ENCODE assay signal across 10 mouse cellular contexts in the genomic region with DNA sequence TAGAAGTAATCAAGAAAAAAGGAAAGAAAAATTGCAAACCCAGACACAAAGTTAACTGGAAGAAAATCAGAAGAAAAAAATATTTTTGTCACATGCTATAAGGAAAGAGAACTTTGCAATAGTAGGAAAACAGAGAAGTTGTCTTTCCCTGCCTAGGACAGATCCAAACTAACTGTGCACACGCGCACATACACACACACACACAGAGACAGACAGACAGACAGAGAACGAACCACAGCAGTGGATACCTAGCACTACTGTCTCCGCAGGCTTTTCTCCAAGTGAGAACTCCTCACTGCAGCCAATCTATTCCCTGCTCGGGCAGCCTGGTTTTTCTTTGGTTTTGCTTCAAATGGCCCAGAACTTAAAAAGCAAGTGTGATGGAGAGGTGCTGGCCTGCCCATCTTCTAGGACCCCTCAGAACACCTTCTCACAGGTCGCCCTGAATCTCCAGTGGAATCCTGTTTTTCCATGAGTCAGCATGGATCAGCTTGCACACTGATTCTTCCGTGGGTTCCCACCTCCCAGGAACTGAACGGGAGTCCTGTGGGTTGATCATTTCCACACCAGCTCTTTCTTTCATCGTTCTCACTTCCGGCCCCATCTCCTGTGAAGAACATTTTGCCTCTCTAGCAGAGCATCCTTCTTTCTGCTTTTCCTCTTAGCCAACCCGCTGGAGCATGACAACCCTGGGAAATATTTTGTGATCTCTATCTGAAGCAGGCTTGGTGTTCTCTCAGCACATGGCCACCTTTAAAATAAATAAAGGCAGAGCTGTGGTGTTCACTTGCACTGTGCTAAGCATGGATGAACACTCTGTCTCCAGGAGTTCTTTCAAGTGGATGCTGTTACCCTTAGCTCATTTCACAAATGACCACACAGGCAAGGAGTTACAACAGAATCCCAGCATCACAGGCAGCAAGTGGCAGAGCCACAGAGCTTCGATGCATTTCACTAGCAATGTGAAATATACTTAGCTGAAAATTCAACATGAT.
DNase-seq lines count a peak whose midpoint lies in the region; ATAC-seq lines count a peak whose summit lies in the region.
"Had no signal": no experiment of that assay in that cellular context is flagged by ENCODE, and none has a peak within 500 bp of the region (broad histone marks: within the 10 kb centered on the region; RNA-seq: fewer than 3 reads in every experiment).

No protein-coding gene starts in this region.

- intact Hi-C loops in heart, postnatal 14 days (cut with DNase I) = no loop called here

- ATAC-seq in lung, embryonic 15.5 days (ENCODE audit: borderline replicate concordance, extremely low read depth, low FRiP score, low TSS enrichment) = no peak
- no peak for ATAC-seq in heart, embryonic 16.5 days (replicated peaks; ENCODE audit: extremely low read depth, insufficient read depth, low FRiP score)
- ATAC-seq in megakaryocyte progenitor cell, adult 5-6 weeks (replicated peaks; ENCODE audit: poor library complexity) = peak; percentile 56

- peak overlapping the region; percentile 36; the same call in 1 of the 2 replicates for H3K27ac ChIP-seq in heart, embryonic 10.5 days
- H3K27ac ChIP-seq in lung, embryonic 15.5 days = peak overlapping the region; percentile 58
- peak overlapping the region; percentile 76 for H3K27ac ChIP-seq in heart, embryonic 16.5 days (ENCODE audit: low read length)
- H3K27ac ChIP-seq: embryonic facial prominence, embryonic 12.5 days had no signal

- peaks cover 32% of the 10 kb centered on the region for H3K4me1 ChIP-seq in heart, embryonic 10.5 days
- peaks cover 25% of the 10 kb centered on the region for H3K4me1 ChIP-seq in lung, embryonic 15.5 days
- H3K4me1 ChIP-seq in heart, embryonic 16.5 days (ENCODE audit: control insufficient read depth, insufficient read depth, low read length) = peaks cover 25% of the 10 kb centered on the region

- H3K36me3 ChIP-seq in heart, embryonic 10.5 days = no peaks in the 10 kb centered on the region
- no peaks in the 10 kb centered on the region; the same call in 1 of the 2 replicates for H3K36me3 ChIP-seq in lung, embryonic 15.5 days
- no peaks in the 10 kb centered on the region; the same call in 1 of the 2 replicates for H3K36me3 ChIP-seq in heart, embryonic 16.5 days (ENCODE audit: control insufficient read depth, insufficient read depth)
- H3K36me3 ChIP-seq: embryonic facial prominence, embryonic 12.5 days had no signal

- H3K9ac ChIP-seq in lung, embryonic 15.5 days = no peak overlapping the region
- peak overlapping the region; percentile 58; the same call in 1 of the 2 replicates for H3K9ac ChIP-seq in heart, embryonic 16.5 days (ENCODE audit: low read length)
- H3K9ac ChIP-seq: embryonic facial prominence, embryonic 12.5 days had no signal

- no peak for DNase-seq in heart, embryonic 10.5 days (ENCODE audit: low spot score)
- no peak for DNase-seq in heart, postnatal 14 days
- DNase-seq in lung, adult 18-20 months = no peak
- no peak for DNase-seq in layer of hippocampus, adult 8-10 months (ENCODE audit: low spot score in 2 of 2)
- DNase-seq in adrenal gland, adult 2 months = no peak

- no peak overlapping the region for H3K4me3 ChIP-seq in heart, embryonic 10.5 days
- no peak overlapping the region for H3K4me3 ChIP-seq in lung, embryonic 15.5 days
- H3K4me3 ChIP-seq in heart, embryonic 16.5 days (ENCODE audit: low read length) = no peak overlapping the region; the same call in 1 of the 2 replicates
- H3K4me3 ChIP-seq: embryonic facial prominence, embryonic 12.5 days had no signal

- WGBS in heart, embryonic 10.5 days = 80% methylated on average over 12 of the region's 12 CpGs
- 70% methylated on average over 12 of the region's 12 CpGs for WGBS in lung, embryonic 15.5 days
- WGBS in heart, embryonic 16.5 days = 66% methylated on average over 12 of the region's 12 CpGs

- H3K27me3 ChIP-seq in heart, embryonic 10.5 days (ENCODE audit: insufficient read depth, poor library complexity, severe bottlenecking) = no peaks in the 10 kb centered on the region
- H3K27me3 ChIP-seq in lung, embryonic 15.5 days = no peaks in the 10 kb centered on the region
- no peaks in the 10 kb centered on the region for H3K27me3 ChIP-seq in heart, embryonic 16.5 days (ENCODE audit: control insufficient read depth, insufficient read depth, low read length)
- H3K27me3 ChIP-seq: CH12.LX; embryonic facial prominence, embryonic 12.5 days had no signal

- no peaks in the 10 kb centered on the region for H3K9me3 ChIP-seq in heart, embryonic 10.5 days
- no peaks in the 10 kb centered on the region for H3K9me3 ChIP-seq in lung, embryonic 15.5 days
- no peaks in the 10 kb centered on the region for H3K9me3 ChIP-seq in heart, embryonic 16.5 days (replicated peaks; ENCODE audit: control insufficient read depth, low read length)
- H3K9me3 ChIP-seq: embryonic facial prominence, embryonic 12.5 days had no signal

- H3K4me2 ChIP-seq in lung, embryonic 15.5 days = peak overlapping the region; percentile 33; the same call in 1 of the 2 replicates
- H3K4me2 ChIP-seq in heart, embryonic 16.5 days (ENCODE audit: low read depth, low read length) = peak overlapping the region; percentile 39
- H3K4me2 ChIP-seq: embryonic facial prominence, embryonic 12.5 days had no signal
